Mouse (Mus musculus) 416B (cell line): ENCODE measurements around the gene Adamtsl1.
A peak's percentile ranks its signal among the peaks of the same experiment; 100 is the strongest.

Source experiments
- DNase-seq: peaks from one replicate; pipeline ENCODE4 v3.0.0; 2011; ENCODE audit warnings: low read depth

Adamtsl1 gene

GRCm38 (mm10) chr4:85922741-85923140 is 408.8 kb downstream of the Adamtsl1 start:
- no peak for DNase-seq

- DNase-seq, result no peak
Measured at GRCm38 (mm10) chr4:85932129-85932528, 418.2 kb downstream of the Adamtsl1 start.

GRCm38 (mm10) chr4:85939460-85939859 is 425.5 kb downstream of the Adamtsl1 start:
- no peak for DNase-seq

GRCm38 (mm10) chr4:85941857-85942256 is 427.9 kb downstream of the Adamtsl1 start:
- DNase-seq, result no peak

- DNase-seq, result no peak
Measured at GRCm38 (mm10) chr4:85953590-85953989, 439.6 kb downstream of the Adamtsl1 start.

GRCm38 (mm10) chr4:85955387-85955786 is 441.4 kb downstream of the Adamtsl1 start:
- no peak for DNase-seq

GRCm38 (mm10) chr4:85957266-85957665 is 443.3 kb downstream of the Adamtsl1 start:
- no peak for DNase-seq

- no peak for DNase-seq
Measured at GRCm38 (mm10) chr4:85957879-85958278, 443.9 kb downstream of the Adamtsl1 start.

- DNase-seq, result no peak
Measured at GRCm38 (mm10) chr4:85959019-85959418, 445.0 kb downstream of the Adamtsl1 start.

- DNase-seq, result no peak
Measured at GRCm38 (mm10) chr4:85976188-85976587, 462.2 kb downstream of the Adamtsl1 start.

- no peak for DNase-seq
Measured at GRCm38 (mm10) chr4:85979206-85979605, 465.2 kb downstream of the Adamtsl1 start.

- DNase-seq, result no peak
Measured at GRCm38 (mm10) chr4:86006596-86006995, 492.6 kb downstream of the Adamtsl1 start.

GRCm38 (mm10) chr4:86013640-86014039 is 499.7 kb downstream of the Adamtsl1 start:
- DNase-seq, result no peak

- DNase-seq, result peak; percentile 3
Measured at GRCm38 (mm10) chr4:86018928-86019327, 505.0 kb downstream of the Adamtsl1 start.

GRCm38 (mm10) chr4:86019586-86019985 is 505.6 kb downstream of the Adamtsl1 start:
- no peak for DNase-seq

- no peak for DNase-seq
Measured at GRCm38 (mm10) chr4:86020372-86021090, 506.6 kb downstream of the Adamtsl1 start.

- DNase-seq, result peak; percentile 19
Measured at GRCm38 (mm10) chr4:86024573-86025160, 510.7 kb downstream of the Adamtsl1 start.

GRCm38 (mm10) chr4:86029486-86029885 is 515.5 kb downstream of the Adamtsl1 start:
- no peak for DNase-seq

- no peak for DNase-seq
Measured at GRCm38 (mm10) chr4:86030208-86030607, 516.2 kb downstream of the Adamtsl1 start.

- DNase-seq, result no peak
Measured at GRCm38 (mm10) chr4:86031041-86031440, 517.1 kb downstream of the Adamtsl1 start.

- DNase-seq, result no peak
Measured at GRCm38 (mm10) chr4:86040921-86041320, 526.9 kb downstream of the Adamtsl1 start.

- no peak for DNase-seq
Measured at GRCm38 (mm10) chr4:86045448-86045847, 531.5 kb downstream of the Adamtsl1 start.

- DNase-seq, result no peak
Measured at GRCm38 (mm10) chr4:86045876-86046275, 531.9 kb downstream of the Adamtsl1 start.

GRCm38 (mm10) chr4:86046881-86047280 is 532.9 kb downstream of the Adamtsl1 start:
- DNase-seq, result no peak
